Mouse (Mus musculus) liver, postnatal 0 days (tissue): ENCODE data around the gene Cemip2.
A peak's percentile ranks its signal among the peaks of the same experiment; 100 is the strongest.

Source experiments
- CTCF ChIP-seq: sonication (generic); IDR thresholded peaks from 2 replicates; pipeline ENCODE4 v1.5.1; 2016; ENCODE audit warnings: antibody characterized with exemption, low read depth
- EP300 ChIP-seq: IDR thresholded peaks from 2 replicates; pipeline ENCODE4 v1.6.1; 2016; ENCODE audit warnings: antibody characterized with exemption, low read depth, mild to moderate bottlenecking

DNA sequence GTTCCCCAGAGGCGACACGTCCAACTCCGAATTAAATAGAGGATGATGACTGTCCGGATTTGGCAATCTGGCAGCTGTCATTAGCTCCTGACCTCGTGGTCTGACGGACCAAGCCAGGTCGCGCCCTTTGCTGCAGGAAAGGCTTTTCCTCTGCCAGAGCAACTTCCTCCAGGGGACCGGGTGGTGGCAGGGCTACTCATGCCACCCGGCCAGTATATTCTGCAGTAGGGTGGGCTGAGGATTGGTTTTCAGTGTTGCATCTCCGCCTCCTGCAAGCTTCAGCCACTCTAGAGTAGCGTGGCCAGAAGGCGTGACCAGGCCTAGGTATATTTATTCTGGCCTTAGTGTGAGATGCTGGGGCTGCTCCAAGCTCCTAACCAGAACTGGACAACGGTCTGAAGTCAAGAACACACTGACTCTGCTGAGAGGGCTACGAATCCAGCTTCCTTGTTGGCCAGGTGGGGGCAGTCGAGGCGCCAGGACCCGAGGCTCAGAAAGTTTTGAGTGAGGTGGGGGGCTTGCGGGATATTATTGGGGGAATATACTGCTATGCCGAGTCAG is 891 bp upstream of the Cemip2 start:
- TF ChIP-seq CTCF = peak; percentile 70
- TF ChIP-seq EP300 = no peak
